Mouse (Mus musculus): ENCODE results near the gene Spink8. TPM values are rescaled to one million over a fixed set of nuclear protein-coding genes. Genes with fewer than 3 reads are reported as not detected.

The Spink8 gene
- 10.0 TPM for polyA plus RNA-seq (2014; fragmentation: Illumina TruSeq; extraction: RNeasy Lipid Tissue Mini Kit (QIAGEN cat#74804); ENCODE audit: low read depth, low replicate concordance)

DNA sequence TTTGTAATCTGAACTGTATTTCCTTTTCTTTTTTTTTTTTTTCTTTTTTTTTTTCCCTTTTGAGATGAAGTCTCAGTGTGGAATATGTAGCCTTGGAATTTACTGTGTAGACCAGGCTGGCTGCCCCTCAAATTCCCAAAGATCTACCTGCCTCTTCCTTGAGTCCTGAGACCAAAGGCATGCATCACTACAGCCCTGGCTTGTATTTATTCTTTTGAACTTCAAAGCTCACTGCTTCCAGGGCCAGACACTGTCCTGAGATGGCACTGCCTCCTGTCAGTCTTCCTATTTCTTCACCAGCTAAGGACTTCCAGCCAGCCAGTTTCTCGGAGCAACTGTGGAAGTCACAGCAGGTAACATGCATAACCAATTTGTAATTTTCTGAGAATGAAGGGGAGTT is at the start of gene Spink8:
TSS of gene Spink8 (plus strand) at position 301 of the 400 bp plus-strand sequence.

DNA sequence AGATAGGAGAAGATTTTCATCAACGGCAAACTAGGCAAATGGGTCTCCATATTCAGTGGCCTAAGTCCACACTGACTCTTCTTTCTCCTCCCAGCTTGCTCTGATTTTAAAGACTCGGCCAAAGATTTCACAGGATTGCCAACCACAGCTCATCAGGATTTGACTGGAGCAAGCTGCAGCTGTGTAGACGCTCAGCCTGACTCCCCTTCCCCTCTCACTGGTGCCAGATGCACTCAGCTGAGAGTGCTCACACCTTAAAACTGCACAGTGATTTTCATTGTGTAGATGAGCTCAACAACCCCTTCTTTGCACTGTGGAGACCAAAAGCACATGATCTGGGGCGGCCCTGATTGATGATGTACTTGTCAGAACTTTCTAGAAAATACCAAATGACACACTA is 21.5 kb upstream of the Spink8 start, which contains the start of gene Fbxw27:
TSS of gene Fbxw27 (minus strand) at position 101 of the 400 bp plus-strand sequence.

GRCm38 (mm10) chr9:109832391-109833087 is 20.5 kb downstream of the Spink8 start, which contains the start of gene Nme6:
Gene Nme6 (plus strand): TSS chr9:109832749.

GRCm38 (mm10) chr9:109849312-109849758 is 37.3 kb downstream of the Spink8 start, which contains the start of gene Camp:
Gene Camp (minus strand): TSS chr9:109849617.

DNA sequence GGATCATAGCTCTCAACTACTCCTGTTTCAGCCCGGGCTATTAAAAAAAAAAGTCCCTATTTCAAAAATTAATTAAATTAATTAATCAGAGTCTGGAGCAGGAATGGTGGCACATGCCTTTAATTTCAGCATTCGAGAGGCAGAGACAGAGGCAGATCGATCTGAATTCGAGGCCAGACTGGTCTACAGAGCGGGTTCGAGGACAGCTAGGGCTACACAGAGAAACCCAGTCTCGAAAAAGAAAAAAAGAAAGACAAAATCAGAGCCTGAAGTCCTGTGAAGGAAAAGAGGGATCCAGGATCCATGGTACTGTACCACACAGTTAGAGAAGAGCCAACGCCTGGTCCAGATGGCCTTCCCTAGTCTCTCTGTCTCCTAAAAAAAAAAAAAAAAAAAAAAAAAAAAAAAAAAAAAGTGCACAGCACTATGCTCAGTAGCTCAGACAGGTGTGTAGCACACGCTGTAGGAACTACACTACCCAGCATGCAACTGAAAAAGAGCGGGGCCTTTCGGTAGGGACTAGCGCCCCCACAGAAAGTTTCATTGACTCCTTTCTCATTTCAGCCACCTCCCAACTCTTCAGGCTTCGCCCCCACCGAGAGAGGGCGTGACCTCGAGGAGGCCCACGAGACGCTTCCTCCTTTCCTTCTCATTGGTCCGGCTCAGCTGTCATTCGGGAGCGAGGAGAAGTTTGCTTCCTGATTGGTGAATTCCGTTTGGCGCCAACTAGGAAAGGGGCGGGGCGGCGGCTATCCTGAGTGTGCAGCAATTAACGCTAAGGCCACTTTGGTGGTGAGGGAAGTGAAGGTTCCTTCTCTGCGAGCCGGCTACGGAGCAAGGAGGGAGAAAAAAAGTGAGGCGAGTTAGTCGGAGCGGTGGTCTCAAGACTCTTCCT is 63.0 kb downstream of the Spink8 start, which contains the start of gene Cdc25a:
TSS of gene Cdc25a (plus strand) at position 783 of the 895 bp plus-strand sequence.

Other genes with a start within 250 kb of the Spink8 start
- gene Fbxw15, start 244.0 kb upstream of the Spink8 start, polyA plus RNA-seq (2014; fragmentation: Illumina TruSeq; extraction: RNeasy Lipid Tissue Mini Kit (QIAGEN cat#74804); ENCODE audit: low read depth, low replicate concordance) = 0.28 TPM
- gene Fbxw24, start 186.2 kb upstream of the Spink8 start, polyA plus RNA-seq (2014; fragmentation: Illumina TruSeq; extraction: RNeasy Lipid Tissue Mini Kit (QIAGEN cat#74804); ENCODE audit: low read depth, low replicate concordance) = 0.14 TPM
- gene Fbxw25, start 147.6 kb upstream of the Spink8 start, polyA plus RNA-seq (2014; fragmentation: Illumina TruSeq; extraction: RNeasy Lipid Tissue Mini Kit (QIAGEN cat#74804); ENCODE audit: low read depth, low replicate concordance) = 0.14 TPM
- gene Fbxw18, start 109.6 kb upstream of the Spink8 start, polyA plus RNA-seq (2014; fragmentation: Illumina TruSeq; extraction: RNeasy Lipid Tissue Mini Kit (QIAGEN cat#74804); ENCODE audit: low read depth, low replicate concordance) = 7.8 TPM
- 1.6 TPM for gene Fbxw26, start 66.2 kb upstream of the Spink8 start, polyA plus RNA-seq (2014; fragmentation: Illumina TruSeq; extraction: RNeasy Lipid Tissue Mini Kit (QIAGEN cat#74804); ENCODE audit: low read depth, low replicate concordance)
- gene Fbxw27, start 21.6 kb upstream of the Spink8 start, polyA plus RNA-seq (2014; fragmentation: Illumina TruSeq; extraction: RNeasy Lipid Tissue Mini Kit (QIAGEN cat#74804); ENCODE audit: low read depth, low replicate concordance) = 59.5 TPM
- 15.1 TPM for gene Nme6, start 20.5 kb downstream of the Spink8 start, polyA plus RNA-seq (2014; fragmentation: Illumina TruSeq; extraction: RNeasy Lipid Tissue Mini Kit (QIAGEN cat#74804); ENCODE audit: low read depth, low replicate concordance)
- not detected for gene Camp, start 37.3 kb downstream of the Spink8 start, polyA plus RNA-seq (2014; fragmentation: Illumina TruSeq; extraction: RNeasy Lipid Tissue Mini Kit (QIAGEN cat#74804); ENCODE audit: low read depth, low replicate concordance)
- gene Cdc25a, start 63.3 kb downstream of the Spink8 start, polyA plus RNA-seq (2014; fragmentation: Illumina TruSeq; extraction: RNeasy Lipid Tissue Mini Kit (QIAGEN cat#74804); ENCODE audit: low read depth, low replicate concordance) = 43.8 TPM
- 100 TPM for gene Map4, start 119.2 kb downstream of the Spink8 start, polyA plus RNA-seq (2014; fragmentation: Illumina TruSeq; extraction: RNeasy Lipid Tissue Mini Kit (QIAGEN cat#74804); ENCODE audit: low read depth, low replicate concordance)